ENCODE assay signal across 23 mouse cellular contexts in genomic region chr5:118394051-118394450, GRCm38 (mm10).
DNase-seq lines count a peak whose midpoint lies in the region; ATAC-seq and TF ChIP-seq lines count a peak whose summit lies in the region.
"Had no signal": no experiment of that assay in that cellular context is flagged by ENCODE, and none has a peak within 500 bp of the region (broad histone marks: within the 10 kb centered on the region; RNA-seq: fewer than 3 reads in every experiment).

No protein-coding gene starts in this region.

- H3K4me3 ChIP-seq in liver, postnatal 0 days (ENCODE audit: low read depth, low read length), result no peak overlapping the region
- no peak overlapping the region for H3K4me3 ChIP-seq in forebrain, embryonic 13.5 days
- H3K4me3 ChIP-seq: embryonic facial prominence, embryonic 13.5 days; erythroblast, embryonic 14.5 days; forebrain, embryonic 15.5 days; heart, adult 2 months; heart, embryonic 12.5 days; kidney, embryonic 15.5 days; lung, embryonic 15.5 days; midbrain, embryonic 12.5 days; neural tube, embryonic 13.5 days; stomach, embryonic 15.5 days had no signal

- 44% methylated on average over 5 of the region's 5 CpGs for WGBS in liver, postnatal 0 days (ENCODE audit: insufficient replicate concordance)
- 60% methylated on average over 5 of the region's 5 CpGs for WGBS in forebrain, embryonic 13.5 days

- DNase-seq in liver (peak; percentile 49), R1 (ENCODE audit: low read depth, low spot score) (peak; percentile 79)
- DNase-seq in liver, postnatal 0 days, result no peak
- no peak for DNase-seq in right cerebral cortex, postnatal 4 days
- no peak for DNase-seq in thymus, postnatal 0 days (ENCODE audit: low spot score)
- DNase-seq: adrenal gland, postnatal 14 days; cerebellum, adult 18-20 months; heart, adult 2 months; heart, postnatal 4 days; kidney, adult 18-20 months; thymus, postnatal 14 days had no signal

- peaks cover 19% of the 10 kb centered on the region; the same call in 1 of the 2 replicates for H3K27me3 ChIP-seq in liver, postnatal 0 days (ENCODE audit: insufficient read depth, low read length)
- H3K27me3 ChIP-seq in forebrain, embryonic 13.5 days, result no peaks in the 10 kb centered on the region
- H3K27me3 ChIP-seq: forebrain, embryonic 15.5 days had no signal

- H3K4me1 ChIP-seq in liver, postnatal 0 days (ENCODE audit: insufficient read depth), result 0 out of 2 replicates have a peak, but pooled peaks cover 3% of the 10 kb centered on the region
- peaks cover 12% of the 10 kb centered on the region for H3K4me1 ChIP-seq in forebrain, embryonic 13.5 days

- H3K27ac ChIP-seq in liver, postnatal 0 days (ENCODE audit: low read depth), result no peak overlapping the region
- no peak overlapping the region for H3K27ac ChIP-seq in forebrain, embryonic 13.5 days
- H3K27ac ChIP-seq: embryonic facial prominence, embryonic 13.5 days; forebrain, embryonic 15.5 days; heart, adult 2 months; hindbrain, embryonic 14.5 days; kidney, embryonic 15.5 days; lung, embryonic 15.5 days; midbrain, embryonic 12.5 days; neural tube, embryonic 13.5 days; stomach, embryonic 15.5 days had no signal

- ATAC-seq in liver, postnatal 0 days, result no peak
- ATAC-seq in erythroblast, adult 5-6 weeks (replicated peaks; ENCODE audit: low FRiP score, poor library complexity, severe bottlenecking), result 0 out of 2 replicates have a peak, but pooled peaks have one; percentile 23
- no peak for ATAC-seq in forebrain, embryonic 13.5 days
- ATAC-seq: forebrain, embryonic 15.5 days had no signal

- TF ChIP-seq CTCF in liver, postnatal 0 days (IDR thresholded peaks at IDR 0.05; ENCODE audit: low read depth), result no peak

- no peak overlapping the region for H3K4me2 ChIP-seq in liver, postnatal 0 days (ENCODE audit: low read depth, low read length)
- H3K4me2 ChIP-seq in forebrain, embryonic 13.5 days, result no peak overlapping the region
- H3K4me2 ChIP-seq: embryonic facial prominence, embryonic 13.5 days; forebrain, embryonic 15.5 days; heart, embryonic 12.5 days; hindbrain, embryonic 14.5 days; kidney, embryonic 15.5 days; lung, embryonic 15.5 days; midbrain, embryonic 12.5 days; neural tube, embryonic 13.5 days; stomach, embryonic 15.5 days had no signal

- peaks cover 12% of the 10 kb centered on the region for H3K9me3 ChIP-seq in liver, postnatal 0 days (ENCODE audit: low read length)
- H3K9me3 ChIP-seq in forebrain, embryonic 13.5 days (replicated peaks), result peaks cover 12% of the 10 kb centered on the region
- H3K9me3 ChIP-seq: forebrain, embryonic 15.5 days; lung, embryonic 15.5 days; neural tube, embryonic 13.5 days had no signal

- TF ChIP-seq EP300 in liver, postnatal 0 days (IDR thresholded peaks at IDR 0.05; ENCODE audit: low read depth), result no peak

- no peak overlapping the region for H3K9ac ChIP-seq in liver, postnatal 0 days (replicated peaks)
- no peak overlapping the region for H3K9ac ChIP-seq in forebrain, embryonic 13.5 days
- H3K9ac ChIP-seq: embryonic facial prominence, embryonic 13.5 days; forebrain, embryonic 15.5 days; heart, embryonic 12.5 days; hindbrain, embryonic 14.5 days; kidney, embryonic 15.5 days; lung, embryonic 15.5 days; midbrain, embryonic 12.5 days; neural tube, embryonic 13.5 days; stomach, embryonic 15.5 days had no signal

- no peaks in the 10 kb centered on the region for H3K36me3 ChIP-seq in liver, postnatal 0 days (replicated peaks; ENCODE audit: insufficient read depth, low read length)
- H3K36me3 ChIP-seq in forebrain, embryonic 13.5 days (ENCODE audit: poor library complexity, severe bottlenecking), result no peaks in the 10 kb centered on the region
- H3K36me3 ChIP-seq: embryonic facial prominence, embryonic 13.5 days; forebrain, embryonic 15.5 days; kidney, embryonic 15.5 days; lung, embryonic 15.5 days; midbrain, embryonic 12.5 days; neural tube, embryonic 13.5 days; stomach, embryonic 15.5 days had no signal

Comparison
In these comparisons a context has a peak if more than half of its experiments do, and no peak if none do; other contexts are left out.
1. DNase-seq: peak in liver (single experiment) and R1 (single experiment); none in liver, postnatal 0 days (single experiment), right cerebral cortex, postnatal 4 days (single experiment) and thymus, postnatal 0 days (single experiment).